ENCODE assay signal across 15 mouse cellular contexts in the genomic region with DNA sequence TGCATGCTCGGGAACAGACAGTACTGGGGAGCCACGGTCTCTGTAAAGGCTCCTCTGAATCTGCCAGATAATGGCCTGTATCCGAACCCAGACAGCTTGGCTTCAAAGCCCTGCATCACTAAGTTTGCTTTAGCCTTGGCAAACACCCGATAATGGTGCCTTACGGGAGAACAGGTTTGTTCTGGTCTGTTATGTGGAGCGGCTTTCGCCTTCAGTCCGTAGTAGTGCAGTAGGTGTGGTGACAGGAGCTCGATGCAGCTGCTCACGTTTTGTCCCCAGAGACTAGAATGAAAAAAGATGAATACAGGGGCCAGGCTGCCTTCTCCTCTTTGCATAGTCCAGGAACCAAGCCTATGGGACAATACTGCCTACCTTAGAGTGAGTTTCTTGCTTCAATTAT.
DNase-seq lines count a peak whose midpoint lies in the region; ATAC-seq and TF ChIP-seq lines count a peak whose summit lies in the region.
"Had no signal": no experiment of that assay in that cellular context is flagged by ENCODE, and none has a peak within 500 bp of the region (broad histone marks: within the 10 kb centered on the region; RNA-seq: fewer than 3 reads in every experiment).

No protein-coding gene starts in this region.

- TF ChIP-seq CTCF in E14TG2a.4 (conservative IDR thresholded peaks at IDR 0.05; ENCODE audit: low read length), result no peak

- peak overlapping the region; percentile 0; the same call in 1 of the 2 replicates for H3K27ac ChIP-seq in kidney, embryonic 16.5 days (ENCODE audit: low read length)
- peak overlapping the region; percentile 54; the same call in 1 of the 2 replicates for H3K27ac ChIP-seq in embryonic facial prominence, embryonic 10.5 days (replicated peaks)
- no peak overlapping the region for H3K27ac ChIP-seq in neural tube, embryonic 14.5 days (ENCODE audit: low read depth, low read length)
- H3K27ac ChIP-seq: left cerebral cortex, adult 2 months; macrophage had no signal

- H3K4me1 ChIP-seq in kidney, embryonic 16.5 days (ENCODE audit: insufficient read depth, low read length), result peaks cover 30% of the 10 kb centered on the region
- H3K4me1 ChIP-seq in E14TG2a.4 (replicated peaks; ENCODE audit: low read depth, low read length), result peaks cover 82% of the 10 kb centered on the region
- peaks cover 39% of the 10 kb centered on the region for H3K4me1 ChIP-seq in embryonic facial prominence, embryonic 10.5 days
- no peaks in the 10 kb centered on the region; the same call in 1 of the 2 replicates for H3K4me1 ChIP-seq in neural tube, embryonic 14.5 days (ENCODE audit: control insufficient read depth, insufficient read depth, low read length)

- DNase-seq in kidney, adult 8-10 months, result no peak
- no peak for DNase-seq in embryonic facial prominence, embryonic 10.5 days (ENCODE audit: low spot score)
- no peak for DNase-seq in ovary, postnatal 14 days (ENCODE audit: low spot score)
- DNase-seq: gastrocnemius, postnatal 25 days; heart, postnatal 10 days; kidney, postnatal 25 days; liver, postnatal 0 days; retina, postnatal 1 day had no signal

- H3K27me3 ChIP-seq in kidney, embryonic 16.5 days (ENCODE audit: insufficient read depth, low read length), result no peaks in the 10 kb centered on the region
- no peaks in the 10 kb centered on the region for H3K27me3 ChIP-seq in E14TG2a.4 (ENCODE audit: insufficient read depth, low read length)
- H3K27me3 ChIP-seq in embryonic facial prominence, embryonic 10.5 days (replicated peaks; ENCODE audit: low read depth, poor library complexity, severe bottlenecking), result 0 out of 2 replicates have a peak, but pooled peaks cover 3% of the 10 kb centered on the region
- no peaks in the 10 kb centered on the region for H3K27me3 ChIP-seq in neural tube, embryonic 14.5 days (ENCODE audit: control insufficient read depth, insufficient read depth, low read length)

- 75% methylated on average over 10 of the region's 10 CpGs for WGBS in kidney, embryonic 16.5 days
- 83% methylated on average over 10 of the region's 10 CpGs for WGBS in embryonic facial prominence, embryonic 10.5 days
- WGBS in neural tube, embryonic 14.5 days, result 47% methylated on average over 10 of the region's 10 CpGs

- no peak overlapping the region for H3K4me2 ChIP-seq in kidney, embryonic 16.5 days (replicated peaks; ENCODE audit: low read depth, low read length)
- no peak overlapping the region for H3K4me2 ChIP-seq in neural tube, embryonic 14.5 days (ENCODE audit: low read depth, low read length)

- H3K9ac ChIP-seq in kidney, embryonic 16.5 days (replicated peaks; ENCODE audit: low read length), result 0 out of 2 replicates have a peak overlapping the region, but pooled peaks have one; percentile 32
- H3K9ac ChIP-seq in neural tube, embryonic 14.5 days (replicated peaks; ENCODE audit: low read depth, low read length), result no peak overlapping the region
- H3K9ac ChIP-seq: liver, postnatal 0 days had no signal

- 0 out of 2 replicates have a peak, but pooled peaks have one; percentile 17 for ATAC-seq in kidney, embryonic 16.5 days (ENCODE audit: low FRiP score, low TSS enrichment)
- peak; percentile 29; the same call in 1 of the 2 replicates for ATAC-seq in neural tube, embryonic 14.5 days (ENCODE audit: low read depth)
- ATAC-seq in megakaryocyte, adult 5-6 weeks (ENCODE audit: poor library complexity, severe bottlenecking), result no peak
- ATAC-seq: inflammation-experienced regulatory T-cells, adult 6 months had no signal

- no peaks in the 10 kb centered on the region for H3K36me3 ChIP-seq in kidney, embryonic 16.5 days (ENCODE audit: insufficient read depth, low read length)
- no peaks in the 10 kb centered on the region for H3K36me3 ChIP-seq in E14TG2a.4 (ENCODE audit: insufficient read depth, low read length)
- no peaks in the 10 kb centered on the region for H3K36me3 ChIP-seq in embryonic facial prominence, embryonic 10.5 days (replicated peaks)
- H3K36me3 ChIP-seq in neural tube, embryonic 14.5 days (ENCODE audit: control insufficient read depth, insufficient read depth, low read length), result no peaks in the 10 kb centered on the region

- H3K9me3 ChIP-seq in kidney, embryonic 16.5 days (ENCODE audit: low read length), result no peaks in the 10 kb centered on the region
- H3K9me3 ChIP-seq in E14TG2a.4 (ENCODE audit: low read length), result no peaks in the 10 kb centered on the region
- H3K9me3 ChIP-seq in embryonic facial prominence, embryonic 10.5 days, result no peaks in the 10 kb centered on the region
- H3K9me3 ChIP-seq in neural tube, embryonic 14.5 days (ENCODE audit: control insufficient read depth, low read length), result no peaks in the 10 kb centered on the region

- H3K4me3 ChIP-seq in kidney, embryonic 16.5 days (ENCODE audit: low read length), result no peak overlapping the region
- peak overlapping the region; percentile 60 for H3K4me3 ChIP-seq in E14TG2a.4 (replicated peaks; ENCODE audit: low read length)
- no peak overlapping the region for H3K4me3 ChIP-seq in embryonic facial prominence, embryonic 10.5 days
- no peak overlapping the region for H3K4me3 ChIP-seq in neural tube, embryonic 14.5 days (ENCODE audit: low read depth, low read length)
- H3K4me3 ChIP-seq: left cerebral cortex, adult 2 months had no signal
